Comparison of ENCODE assay signal across 9 mouse cellular contexts in genomic region chr1:54924309-54924685, GRCm38 (mm10). TPM values are rescaled to one million over a fixed set of nuclear protein-coding genes. Genes with fewer than 3 reads are reported as not detected.
DNase-seq lines count a peak whose midpoint lies in the region; ATAC-seq and TF ChIP-seq lines count a peak whose summit lies in the region.
"Had no signal": no experiment of that assay in that cellular context is flagged by ENCODE, and none has a peak within 500 bp of the region (broad histone marks: within the 10 kb centered on the region; RNA-seq: fewer than 3 reads in every experiment).

No protein-coding gene starts in this region.

- 64% methylated on average over 4 of the region's 4 CpGs for WGBS in lung, embryonic 14.5 days
- 73% methylated on average over 4 of the region's 4 CpGs for WGBS in embryonic facial prominence, embryonic 12.5 days
- 85% methylated on average over 4 of the region's 4 CpGs for WGBS in hindbrain, postnatal 0 days
- 86% methylated on average over 4 of the region's 4 CpGs for WGBS in neural tube, embryonic 14.5 days

- no peaks in the 10 kb centered on the region for H3K9me3 ChIP-seq in lung, embryonic 14.5 days (ENCODE audit: low read depth, low read length)
- no peaks in the 10 kb centered on the region for H3K9me3 ChIP-seq in embryonic facial prominence, embryonic 12.5 days
- no peaks in the 10 kb centered on the region for H3K9me3 ChIP-seq in hindbrain, postnatal 0 days (ENCODE audit: low read length)
- no peaks in the 10 kb centered on the region for H3K9me3 ChIP-seq in neural tube, embryonic 14.5 days (ENCODE audit: control insufficient read depth, low read length)

- H3K4me1 ChIP-seq in lung, embryonic 14.5 days (ENCODE audit: insufficient read depth), result no peaks in the 10 kb centered on the region
- peaks cover 24% of the 10 kb centered on the region for H3K4me1 ChIP-seq in embryonic facial prominence, embryonic 12.5 days
- peaks cover 11% of the 10 kb centered on the region for H3K4me1 ChIP-seq in hindbrain, postnatal 0 days (ENCODE audit: insufficient read depth, low read length)
- 0 out of 2 replicates have a peak, but pooled peaks cover 3% of the 10 kb centered on the region for H3K4me1 ChIP-seq in neural tube, embryonic 14.5 days (ENCODE audit: control insufficient read depth, insufficient read depth, low read length)

- peak overlapping the region; percentile 86; the same call in 1 of the 2 replicates for H3K4me2 ChIP-seq in lung, embryonic 14.5 days
- peak overlapping the region; percentile 83 for H3K4me2 ChIP-seq in embryonic facial prominence, embryonic 12.5 days (replicated peaks)
- H3K4me2 ChIP-seq in hindbrain, postnatal 0 days (ENCODE audit: low read depth, low read length), result peak overlapping the region; percentile 82
- peak overlapping the region; percentile 65 for H3K4me2 ChIP-seq in neural tube, embryonic 14.5 days (ENCODE audit: low read depth, low read length)

- H3K36me3 ChIP-seq in lung, embryonic 14.5 days (ENCODE audit: insufficient read depth), result no peaks in the 10 kb centered on the region
- H3K36me3 ChIP-seq in embryonic facial prominence, embryonic 12.5 days, result no peaks in the 10 kb centered on the region
- no peaks in the 10 kb centered on the region for H3K36me3 ChIP-seq in hindbrain, postnatal 0 days (ENCODE audit: insufficient read depth, low read length)
- H3K36me3 ChIP-seq in neural tube, embryonic 14.5 days (ENCODE audit: control insufficient read depth, insufficient read depth, low read length), result no peaks in the 10 kb centered on the region

- H3K27me3 ChIP-seq in lung, embryonic 14.5 days (ENCODE audit: insufficient read depth, low read length), result no peaks in the 10 kb centered on the region
- H3K27me3 ChIP-seq in embryonic facial prominence, embryonic 12.5 days, result no peaks in the 10 kb centered on the region
- H3K27me3 ChIP-seq in hindbrain, postnatal 0 days (ENCODE audit: insufficient read depth, low read length), result no peaks in the 10 kb centered on the region
- H3K27me3 ChIP-seq in neural tube, embryonic 14.5 days (ENCODE audit: control insufficient read depth, insufficient read depth, low read length), result no peaks in the 10 kb centered on the region

- no peak overlapping the region for H3K4me3 ChIP-seq in lung, embryonic 14.5 days (ENCODE audit: low read depth, low read length)
- peak overlapping the region; percentile 81 for H3K4me3 ChIP-seq in embryonic facial prominence, embryonic 12.5 days
- H3K4me3 ChIP-seq in hindbrain, postnatal 0 days (ENCODE audit: low read length), result peak overlapping the region; percentile 86; the same call in 1 of the 2 replicates
- H3K4me3 ChIP-seq in neural tube, embryonic 14.5 days (ENCODE audit: low read depth, low read length), result peak overlapping the region; percentile 83; the same call in 1 of the 2 replicates
- H3K4me3 ChIP-seq: left cerebral cortex, adult 2 months had no signal

- no peak for DNase-seq in lung, embryonic 14.5 days
- DNase-seq in lung, postnatal 10 days, result no peak
- no peak for DNase-seq in hindbrain, postnatal 0 days (ENCODE audit: low spot score)
- DNase-seq in layer of hippocampus, postnatal 25 days (ENCODE audit: extremely low spot score in 1 of 2, low spot score in 1 of 2), result no peak
- no peak for DNase-seq in MN1 (ENCODE audit: low spot score)
- DNase-seq in cerebellum, adult 18-20 months, result no peak

- H3K9ac ChIP-seq in lung, embryonic 14.5 days, result no peak overlapping the region
- peak overlapping the region; percentile 90 for H3K9ac ChIP-seq in embryonic facial prominence, embryonic 12.5 days
- no peak overlapping the region for H3K9ac ChIP-seq in hindbrain, postnatal 0 days (replicated peaks; ENCODE audit: low read length)
- H3K9ac ChIP-seq in neural tube, embryonic 14.5 days (replicated peaks; ENCODE audit: low read depth, low read length), result no peak overlapping the region

- H3K27ac ChIP-seq in lung, embryonic 14.5 days (ENCODE audit: low read depth), result no peak overlapping the region
- H3K27ac ChIP-seq in embryonic facial prominence, embryonic 12.5 days, result no peak overlapping the region
- H3K27ac ChIP-seq in hindbrain, postnatal 0 days, result no peak overlapping the region
- no peak overlapping the region for H3K27ac ChIP-seq in neural tube, embryonic 14.5 days (ENCODE audit: low read depth, low read length)
- H3K27ac ChIP-seq: left cerebral cortex, adult 2 months had no signal

- TF ChIP-seq CTCF in lung, embryonic 14.5 days (IDR thresholded peaks at IDR 0.05; ENCODE audit: low read depth), result no peak
- TF ChIP-seq CTCF in hindbrain, postnatal 0 days (IDR thresholded peaks at IDR 0.05; ENCODE audit: low read depth), result no peak

- no peak for ATAC-seq in lung, embryonic 14.5 days (ENCODE audit: insufficient read depth)
- no peak for ATAC-seq in embryonic facial prominence, embryonic 12.5 days (ENCODE audit: insufficient number of reproducible peaks, insufficient read depth, low FRiP score, low TSS enrichment)
- ATAC-seq in hindbrain, postnatal 0 days, result no peak
- ATAC-seq in neural tube, embryonic 14.5 days (ENCODE audit: low read depth), result no peak

RNA-seq across cellular contexts. Expression of gene Ankrd44, which starts 1.9 kb away (rescaled TPM):
- polyA plus RNA-seq in lung, embryonic 14.5 days (2014; fragmentation: Nextera tagmentation; extraction: Ambion mirVana), result 18.3 and 22.2 TPM in 2 replicates
- 27.0 and 30.8 TPM in 2 replicates for polyA plus RNA-seq in embryonic facial prominence, embryonic 12.5 days (2016; fragmentation: Nextera tagmentation; extraction: Ambion mirVana)
- 41.9 and 82.9 TPM in 2 replicates for total RNA-seq in hindbrain, postnatal 0 days (2014; rRNA removed)
- 13.7 and 13.8 TPM in 2 replicates for polyA plus RNA-seq in hindbrain, postnatal 0 days (2015; fragmentation: Nextera tagmentation; extraction: Ambion mirVana)
- 37.1 and 41.0 TPM in 2 replicates for polyA plus RNA-seq in neural tube, embryonic 14.5 days (2014; fragmentation: Nextera tagmentation; extraction: Ambion mirVana)
- 10 to 100 TPM; 17.1 to 17.3 TPM for total RNA-seq in layer of hippocampus, postnatal 25 days (2021)
